Mouse (Mus musculus): Measurements from ENCODE around the gene Idh3a. TPM values are rescaled to one million over a fixed set of nuclear protein-coding genes. Genes with fewer than 3 reads are reported as not detected.

Gene Idh3a
- polyA plus RNA-seq, 1 experiment: 17.2 TPM

GRCm38 (mm10) chr9:54602916-54603315 lies 16.8 kb downstream of the Idh3a start:
- Histone ChIP-seq H3K4me3 (replicated peaks; ENCODE audit: control insufficient read depth, low read depth, low read length) (no peak overlapping the region), H3K4me1 (ENCODE audit: control insufficient read depth, insufficient read depth, low read length) (peaks cover 1% of the 10 kb centered on the region; the same call in 1 of the 2 replicates), H3K27ac (ENCODE audit: control insufficient read depth, insufficient read depth, low read depth, low read length, poor library complexity) (no peak overlapping the region)
- TF ChIP-seq CTCF (IDR thresholded peaks at IDR 0.05; ENCODE audit: control insufficient read depth, insufficient read depth, low read length) (no peak), POLR2A (IDR thresholded peaks at IDR 0.05; ENCODE audit: borderline replicate concordance, control insufficient read depth, low read depth, low read length) (no peak)
- 89% methylated on average over 7 of the region's 7 CpGs for WGBS

GRCm38 (mm10) chr9:54604131-54604654 lies 18.1 kb downstream of the Idh3a start:
- no peak for TF ChIP-seq POLR2A (IDR thresholded peaks at IDR 0.05; ENCODE audit: borderline replicate concordance, control insufficient read depth, low read depth, low read length)
- no peak for TF ChIP-seq CTCF (IDR thresholded peaks at IDR 0.05; ENCODE audit: control insufficient read depth, insufficient read depth, low read length)
- Histone ChIP-seq H3K4me3 (replicated peaks; ENCODE audit: control insufficient read depth, low read depth, low read length) (no peak overlapping the region), H3K27ac (ENCODE audit: control insufficient read depth, insufficient read depth, low read depth, low read length, poor library complexity) (no peak overlapping the region), H3K4me1 (ENCODE audit: control insufficient read depth, insufficient read depth, low read length) (no peaks in the 10 kb centered on the region)
- WGBS: 76% methylated on average over 5 of the region's 5 CpGs

- H3K27ac ChIP-seq (ENCODE audit: control insufficient read depth, insufficient read depth, low read depth, low read length, poor library complexity): no peak overlapping the region
- H3K4me3 ChIP-seq (replicated peaks; ENCODE audit: control insufficient read depth, low read depth, low read length): no peak overlapping the region
- TF ChIP-seq CTCF (IDR thresholded peaks at IDR 0.05; ENCODE audit: control insufficient read depth, insufficient read depth, low read length) (peak; percentile 62), POLR2A (IDR thresholded peaks at IDR 0.05; ENCODE audit: borderline replicate concordance, control insufficient read depth, low read depth, low read length) (no peak)
- WGBS: 59% methylated on average over 4 of the region's 4 CpGs
- H3K4me1 ChIP-seq (ENCODE audit: control insufficient read depth, insufficient read depth, low read length): no peaks in the 10 kb centered on the region
These were observed 18.8 kb downstream of the Idh3a start for GRCm38 (mm10) chr9:54604886-54605285.

- no peak overlapping the region for H3K4me3 ChIP-seq (replicated peaks; ENCODE audit: control insufficient read depth, low read depth, low read length)
- H3K4me1 ChIP-seq (ENCODE audit: control insufficient read depth, insufficient read depth, low read length): no peaks in the 10 kb centered on the region
- H3K27ac ChIP-seq (ENCODE audit: control insufficient read depth, insufficient read depth, low read depth, low read length, poor library complexity): no peak overlapping the region
- WGBS: 64% methylated on average over 5 of the region's 5 CpGs
- TF ChIP-seq POLR2A (IDR thresholded peaks at IDR 0.05; ENCODE audit: borderline replicate concordance, control insufficient read depth, low read depth, low read length) (no peak), CTCF (IDR thresholded peaks at IDR 0.05; ENCODE audit: control insufficient read depth, insufficient read depth, low read length) (no peak)
These were observed 26.7 kb downstream of the Idh3a start for GRCm38 (mm10) chr9:54612781-54613191.

- Histone ChIP-seq H3K4me3 (replicated peaks; ENCODE audit: control insufficient read depth, low read depth, low read length) (no peak overlapping the region), H3K4me1 (ENCODE audit: control insufficient read depth, insufficient read depth, low read length) (no peaks in the 10 kb centered on the region), H3K27ac (ENCODE audit: control insufficient read depth, insufficient read depth, low read depth, low read length, poor library complexity) (no peak overlapping the region)
- 53% methylated on average over 13 of the region's 13 CpGs for WGBS
- peak; percentile 62 for TF ChIP-seq CTCF (IDR thresholded peaks at IDR 0.05; ENCODE audit: control insufficient read depth, insufficient read depth, low read length)
- no peak for TF ChIP-seq POLR2A (IDR thresholded peaks at IDR 0.05; ENCODE audit: borderline replicate concordance, control insufficient read depth, low read depth, low read length)
These were observed 28.2 kb downstream of the Idh3a start for GRCm38 (mm10) chr9:54614182-54614850.

GRCm38 (mm10) chr9:54627240-54627639 lies 41.1 kb downstream of the Idh3a start:
- no peak for TF ChIP-seq POLR2A (IDR thresholded peaks at IDR 0.05; ENCODE audit: borderline replicate concordance, control insufficient read depth, low read depth, low read length)
- TF ChIP-seq CTCF (IDR thresholded peaks at IDR 0.05; ENCODE audit: control insufficient read depth, insufficient read depth, low read length): no peak
- Histone ChIP-seq H3K27ac (ENCODE audit: control insufficient read depth, insufficient read depth, low read depth, low read length, poor library complexity) (no peak overlapping the region), H3K4me3 (replicated peaks; ENCODE audit: control insufficient read depth, low read depth, low read length) (no peak overlapping the region), H3K4me1 (ENCODE audit: control insufficient read depth, insufficient read depth, low read length) (no peaks in the 10 kb centered on the region; the same call in 1 of the 2 replicates)
- 77% methylated on average over 5 of the region's 5 CpGs for WGBS

- Histone ChIP-seq H3K4me1 (ENCODE audit: control insufficient read depth, insufficient read depth, low read length) (no peaks in the 10 kb centered on the region), H3K4me3 (replicated peaks; ENCODE audit: control insufficient read depth, low read depth, low read length) (no peak overlapping the region), H3K27ac (ENCODE audit: control insufficient read depth, insufficient read depth, low read depth, low read length, poor library complexity) (no peak overlapping the region)
- TF ChIP-seq POLR2A (IDR thresholded peaks at IDR 0.05; ENCODE audit: borderline replicate concordance, control insufficient read depth, low read depth, low read length) (no peak), CTCF (IDR thresholded peaks at IDR 0.05; ENCODE audit: control insufficient read depth, insufficient read depth, low read length) (no peak)
- WGBS: 92% methylated on average over 4 of the region's 4 CpGs
These were observed 42.6 kb downstream of the Idh3a start for GRCm38 (mm10) chr9:54628752-54629151.

GRCm38 (mm10) chr9:54629613-54630261 lies 43.6 kb downstream of the Idh3a start:
- H3K4me1 ChIP-seq (ENCODE audit: control insufficient read depth, insufficient read depth, low read length): no peaks in the 10 kb centered on the region
- TF ChIP-seq POLR2A (IDR thresholded peaks at IDR 0.05; ENCODE audit: borderline replicate concordance, control insufficient read depth, low read depth, low read length) (no peak), CTCF (IDR thresholded peaks at IDR 0.05; ENCODE audit: control insufficient read depth, insufficient read depth, low read length) (no peak)
- WGBS: 82% methylated on average over 5 of the region's 5 CpGs

More at GRCm38 (mm10) chr9:54629613-54630261, 43.6 kb downstream of the Idh3a start:
- Histone ChIP-seq H3K27ac (ENCODE audit: control insufficient read depth, insufficient read depth, low read depth, low read length, poor library complexity) (no peak overlapping the region), H3K4me3 (replicated peaks; ENCODE audit: control insufficient read depth, low read depth, low read length) (no peak overlapping the region)

Data from bone marrow, adult 2 months (tissue).